Mouse (Mus musculus) megakaryocyte, embryonic 14.5 days (primary cell): Measurements from ENCODE around the gene Lrrc75b.

Experiments
- FLI1 ChIP-seq: IDR thresholded peaks from 2 replicates; pipeline ENCODE4 v1.6.1; 2012; ENCODE audit warnings: low read length, inconsistent platforms, mixed read lengths
- GATA1 ChIP-seq: IDR thresholded peaks from 3 replicates; pipeline ENCODE4 v1.6.1; 2012; ENCODE audit warnings: mixed read lengths, low read length, inconsistent platforms, borderline replicate concordance

DNA sequence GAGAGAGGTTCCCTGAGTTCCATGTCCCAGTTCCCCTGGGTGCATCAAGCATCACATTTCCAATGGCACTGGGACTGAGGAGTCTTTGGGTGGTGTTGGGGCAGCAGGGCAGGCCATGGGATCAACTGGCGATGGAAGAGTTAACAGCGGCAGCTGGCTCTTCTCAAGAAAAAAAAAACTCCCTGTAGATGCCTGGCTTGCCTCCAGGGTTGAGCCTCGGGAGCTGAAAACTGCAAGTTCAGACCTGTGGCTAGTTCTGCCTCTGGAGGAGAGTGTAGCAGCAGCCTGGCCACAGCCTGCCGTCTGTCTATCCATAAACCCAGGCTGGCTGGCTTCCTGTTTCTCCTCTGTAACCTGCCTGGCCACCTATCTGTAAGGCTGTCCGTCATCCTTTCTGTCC lies 29.0 kb upstream of the Lrrc75b start, which contains the start of gene Ggt5:
- 0 out of 3 replicates have a peak, but pooled peaks have one; percentile 27 for TF ChIP-seq GATA1
- no peak for TF ChIP-seq FLI1
